Mouse (Mus musculus) lung, postnatal 36 days (tissue): ENCODE measurements at regions not wholly inside any gene's neighbourhood (a gene's known extent, or its start where the extent isn't known, plus 50 kb on each side); places are given as distances from the start of the nearest gene placed in this dataset.

Source experiments
- DNase-seq: peaks from one replicate; pipeline ENCODE4 v3.0.0; 2022; ENCODE audit warnings: mixed read lengths

- no peak for DNase-seq
These were observed 56.8 kb upstream of the Ptgs2 start for GRCm38 (mm10) chr1:150043061-150043460.

GRCm38 (mm10) chr1:150041591-150041990 lies 58.2 kb upstream of the Ptgs2 start:
- no peak for DNase-seq

GRCm38 (mm10) chr1:150033729-150034128 lies 66.1 kb upstream of the Ptgs2 start:
- no peak for DNase-seq

- DNase-seq, result no peak
These were observed 68.1 kb upstream of the Ptgs2 start for GRCm38 (mm10) chr1:150031743-150032142.

- DNase-seq, result peak; percentile 9
These were observed 66.2 kb upstream of the Pla2g4a start for GRCm38 (mm10) chr1:150027265-150027664.

GRCm38 (mm10) chr1:150026188-150026587 lies 65.1 kb upstream of the Pla2g4a start:
- DNase-seq, result no peak

GRCm38 (mm10) chr1:150015201-150015600 lies 54.1 kb upstream of the Pla2g4a start:
- DNase-seq, result no peak

GRCm38 (mm10) chr1:150012447-150012846 lies 51.4 kb upstream of the Pla2g4a start:
- DNase-seq, result no peak
